In the genomic region with DNA sequence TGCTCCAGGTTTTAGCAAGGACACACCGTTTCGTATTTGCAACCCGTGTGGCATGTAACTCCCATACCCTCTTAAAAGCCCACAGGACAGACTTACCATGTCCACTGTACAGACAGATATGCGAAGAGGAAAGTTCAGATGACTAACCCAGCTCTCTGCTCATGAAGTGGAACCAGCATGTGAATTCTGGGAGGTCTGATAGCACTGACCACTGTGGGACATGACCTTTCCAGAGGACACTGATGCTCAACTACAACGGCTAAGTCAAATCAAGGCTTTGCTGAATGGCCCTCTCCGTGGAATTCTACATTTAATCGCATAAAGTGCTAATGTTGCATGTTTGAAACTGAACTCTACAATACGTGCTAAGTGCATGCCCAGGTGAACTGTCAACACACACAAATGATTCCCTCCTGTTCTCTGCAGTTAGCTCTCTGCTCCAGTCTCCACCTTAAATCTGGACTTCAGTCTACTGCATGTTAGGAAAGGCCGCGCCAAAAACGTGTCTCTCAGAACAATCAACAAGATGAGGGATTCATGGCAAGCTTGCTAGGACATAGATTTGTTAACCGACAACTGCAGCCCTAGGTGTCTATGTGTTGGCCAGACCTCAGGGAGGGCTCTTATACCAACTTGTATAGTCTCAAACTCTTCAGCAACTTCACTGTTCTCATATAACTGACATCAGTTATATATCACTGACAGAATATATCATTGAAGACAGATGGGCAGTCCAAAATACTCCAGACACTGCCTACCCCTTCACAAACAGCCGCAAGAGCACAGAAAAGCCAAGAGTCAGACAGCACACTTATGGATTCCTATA, we compare ENCODE assay signal across 7 mouse cellular contexts. TPM values are rescaled to one million over a fixed set of nuclear protein-coding genes. Genes with fewer than 3 reads are reported as not detected.
A peak's percentile ranks its signal among the peaks of the same experiment; 100 is the strongest.
DNase-seq lines count a peak whose midpoint lies in the region; ATAC-seq and TF ChIP-seq lines count a peak whose summit lies in the region.

No protein-coding gene starts in this region.

- ATAC-seq in forebrain, embryonic 11.5 days (replicated peaks; ENCODE audit: low FRiP score), result no peak

- peak overlapping the region; percentile 54 for H3K4me2 ChIP-seq in forebrain, embryonic 11.5 days (ENCODE audit: low read depth, low read length, severe bottlenecking)
- peak overlapping the region; percentile 73 for H3K4me2 ChIP-seq in myocyte (ENCODE audit: low read depth)

- peaks cover 27% of the 10 kb centered on the region for H3K36me3 ChIP-seq in forebrain, embryonic 11.5 days (ENCODE audit: control insufficient read depth, insufficient read depth, low read length)
- H3K36me3 ChIP-seq in myocyte (ENCODE audit: control insufficient read depth, insufficient read depth), result peaks cover 25% of the 10 kb centered on the region

- H3K4me3 ChIP-seq in left cerebral cortex, adult 2 months, result no peak overlapping the region; the same call in 1 of the 2 replicates
- peak overlapping the region; percentile 65 for H3K4me3 ChIP-seq in bone marrow macrophage, adult 2 months (ENCODE audit: insufficient read depth, low read length)
- H3K4me3 ChIP-seq in forebrain, embryonic 11.5 days (ENCODE audit: low read depth, low read length), result peak overlapping the region; percentile 59
- H3K4me3 ChIP-seq in myocyte, result peak overlapping the region; percentile 44

- intact Hi-C loops in left cerebral cortex, adult 2 months (cut with DNase I), result no loop called here
- intact Hi-C loops in left cerebral cortex, postnatal 4 days (cut with DNase I), result no loop called here

- H3K27me3 ChIP-seq in forebrain, embryonic 11.5 days (ENCODE audit: control insufficient read depth, insufficient read depth, low read length), result no peaks in the 10 kb centered on the region
- H3K27me3 ChIP-seq in myocyte (ENCODE audit: control insufficient read depth, insufficient read depth, insufficient read length), result no peaks in the 10 kb centered on the region

- no peak for TF ChIP-seq CTCF in left cerebral cortex, adult 2 months (IDR thresholded peaks at IDR 0.05)
- no peak for TF ChIP-seq CTCF in bone marrow macrophage, adult 2 months (IDR thresholded peaks at IDR 0.05; ENCODE audit: low read depth, low read length)

- H3K79me2 ChIP-seq in myocyte (ENCODE audit: control insufficient read depth, insufficient read depth), result peaks cover 38% of the 10 kb centered on the region

- no peak overlapping the region for H3K27ac ChIP-seq in left cerebral cortex, adult 2 months
- H3K27ac ChIP-seq in bone marrow macrophage, adult 2 months (ENCODE audit: insufficient read depth, low read depth, low read length), result no peak overlapping the region
- H3K27ac ChIP-seq in forebrain, embryonic 11.5 days (ENCODE audit: low read depth, low read length), result no peak overlapping the region

- peaks cover 4% of the 10 kb centered on the region; the same call in 1 of the 2 replicates for H3K9me3 ChIP-seq in forebrain, embryonic 11.5 days (ENCODE audit: control insufficient read depth, low read length)

- peak overlapping the region; percentile 84 for H3K9ac ChIP-seq in forebrain, embryonic 11.5 days (ENCODE audit: low read length)

- H3ac ChIP-seq in myocyte (ENCODE audit: control insufficient read depth, insufficient read length), result peak overlapping the region; percentile 1

- WGBS in forebrain, embryonic 11.5 days, result 72% methylated on average over 13 of the region's 13 CpGs

- no peak for TF ChIP-seq POLR2A in bone marrow macrophage, adult 2 months (IDR thresholded peaks at IDR 0.05; ENCODE audit: borderline replicate concordance, low read depth, low read length)
- no peak for TF ChIP-seq POLR2A in myocyte (IDR thresholded peaks at IDR 0.05; ENCODE audit: insufficient read length, low read depth)

- H3K4me1 ChIP-seq in bone marrow macrophage, adult 2 months (ENCODE audit: control insufficient read depth, insufficient read depth, low read length), result peaks cover 17% of the 10 kb centered on the region
- peaks cover 8% of the 10 kb centered on the region for H3K4me1 ChIP-seq in forebrain, embryonic 11.5 days (replicated peaks; ENCODE audit: control insufficient read depth, insufficient read depth, low read length)

- DNase-seq in left cerebral cortex, adult 2 months (ENCODE audit: extremely low spot score in 1 of 2, low spot score in 2 of 2), result peak; percentile 9 to 19
- no peak for DNase-seq in left cerebral cortex, postnatal 4 days
- DNase-seq in forebrain, embryonic 11.5 days (ENCODE audit: low spot score), result peak; percentile 57
- DNase-seq in kidney, postnatal 14 days, result peak; percentile 14
- DNase-seq in urinary bladder, postnatal 14 days (ENCODE audit: low spot score), result no peak

TF ChIP-seq in myocyte, 11 proteins besides CTCF, POLR2A, EP300 and RAD21:
- TF ChIP-seq MAX (IDR thresholded peaks at IDR 0.05; ENCODE audit: low read depth) (no peak), TCF3 (IDR thresholded peaks at IDR 0.05; ENCODE audit: insufficient read length, low read depth) (no peak), SRF (IDR thresholded peaks at IDR 0.05; ENCODE audit: control insufficient read depth, insufficient read length, low read depth) (no peak), MYOG (IDR thresholded peaks at IDR 0.05; ENCODE audit: control insufficient read depth in 1 of 3, insufficient read depth in 1 of 3, insufficient read length in 2 of 3, low read depth in 2 of 3) (no peak), E2F4 (IDR thresholded peaks at IDR 0.05; ENCODE audit: insufficient read depth) (no peak), POLR2AphosphoS2 (IDR thresholded peaks at IDR 0.05; ENCODE audit: insufficient read length, low read depth) (no peak), REST (IDR thresholded peaks at IDR 0.05; ENCODE audit: insufficient read depth, insufficient read length) (no peak), USF1 (IDR thresholded peaks at IDR 0.05; ENCODE audit: low read depth) (no peak), MYOD1 (IDR thresholded peaks at IDR 0.05; ENCODE audit: control insufficient read depth in 1 of 3, insufficient read length in 2 of 3, low read depth in 2 of 3) (no peak), TCF12 (IDR thresholded peaks at IDR 0.05; ENCODE audit: insufficient read depth, poor library complexity, severe bottlenecking) (no peak), CEBPB (IDR thresholded peaks at IDR 0.05; ENCODE audit: insufficient read depth, poor library complexity, severe bottlenecking) (no peak)

RNA-seq across cellular contexts. Expression of gene Hjurp, which starts 1.5 kb away (rescaled TPM):
- total RNA-seq in left cerebral cortex, adult 2 months (2021), result 10 to 100 TPM; 45.8 to 47.2 TPM
- 10 to 100 TPM; 75.3 to 78.8 TPM for total RNA-seq in left cerebral cortex, postnatal 4 days (2021)
- 69.1 and 71.0 TPM in 2 replicates for polyA plus RNA-seq in bone marrow macrophage, adult 2 months (2012; ENCODE audit: insufficient read depth, insufficient read length, missing spikeins)
- 221 and 223 TPM in 2 replicates for polyA plus RNA-seq in forebrain, embryonic 11.5 days (2014; fragmentation: Nextera tagmentation; extraction: Ambion mirVana)
- 37.7 TPM for polyA plus RNA-seq in myocyte (2012; fragmentation: generic; extraction: Trizol)

RNA-seq across cellular contexts. Expression of gene Trpm8, which starts 1.6 kb away (rescaled TPM):
- total RNA-seq in left cerebral cortex, adult 2 months (2021), result under 1 TPM; 0.23 to 0.26 TPM
- total RNA-seq in left cerebral cortex, postnatal 4 days (2021), result 1 to 10 TPM in 1 of 2 experiments, under 1 TPM in 1; 0.82 to 1.2 TPM
- not detected in 2 replicates for polyA plus RNA-seq in bone marrow macrophage, adult 2 months (2012; ENCODE audit: insufficient read depth, insufficient read length, missing spikeins)
- polyA plus RNA-seq in forebrain, embryonic 11.5 days (2014; fragmentation: Nextera tagmentation; extraction: Ambion mirVana), result not detected in 2 replicates
- 0.02 TPM for polyA plus RNA-seq in myocyte (2012; fragmentation: generic; extraction: Trizol)

RNA-seq across cellular contexts. Expression of gene Mroh2a, which starts 49.1 kb away (rescaled TPM):
- total RNA-seq in left cerebral cortex, adult 2 months (2021), result under 1 TPM in 1 of 2 experiments, not detected in 1; 0.19 TPM
- under 1 TPM; 0.04 to 0.20 TPM for total RNA-seq in left cerebral cortex, postnatal 4 days (2021)
- polyA plus RNA-seq in bone marrow macrophage, adult 2 months (2012; ENCODE audit: insufficient read depth, insufficient read length, missing spikeins), result 1.6 and 2.9 TPM in 2 replicates
- polyA plus RNA-seq in forebrain, embryonic 11.5 days (2014; fragmentation: Nextera tagmentation; extraction: Ambion mirVana), result 2.5 and 3.0 TPM in 2 replicates
- polyA plus RNA-seq in myocyte (2012; fragmentation: generic; extraction: Trizol), result 1.4 TPM

Comparison
In these comparisons a context has a peak if more than half of its experiments do, and no peak if none do; other contexts are left out.
1. DNase-seq: peak in left cerebral cortex, adult 2 months (2 of 2), forebrain, embryonic 11.5 days (single experiment) and kidney, postnatal 14 days (single experiment); none in left cerebral cortex, postnatal 4 days (single experiment) and urinary bladder, postnatal 14 days (single experiment).